Mouse (Mus musculus): ENCODE measurements at regions not wholly inside any gene's neighbourhood (a gene's known extent, or its start where the extent isn't known, plus 50 kb on each side); places are given as distances from the start of the nearest gene placed in this dataset.

GRCm38 (mm10) chr14:76622634-76623291 lies 66.1 kb upstream of the Serp2 start:
- Histone ChIP-seq H3K27me3 (no peaks in the 10 kb centered on the region), H3K27ac (replicated peaks) (peak overlapping the region; percentile 73), H3K36me3 (no peaks in the 10 kb centered on the region), H3K4me2 (replicated peaks) (0 out of 2 replicates have a peak overlapping the region, but pooled peaks have one; percentile 9), H3K9me3 (no peaks in the 10 kb centered on the region), H3K4me1 (peaks cover 55% of the 10 kb centered on the region), H3K4me3 (no peak overlapping the region), H3K9ac (replicated peaks) (no peak overlapping the region)
- WGBS: 6% methylated on average over 11 of the region's 11 CpGs
- ATAC-seq (replicated peaks): peak; percentile 21; the same call in 1 of the 2 replicates

- Histone ChIP-seq H3K4me2 (replicated peaks) (no peak overlapping the region), H3K36me3 (no peaks in the 10 kb centered on the region), H3K27me3 (no peaks in the 10 kb centered on the region), H3K4me3 (no peak overlapping the region), H3K9me3 (no peaks in the 10 kb centered on the region), H3K27ac (replicated peaks) (peak overlapping the region; percentile 84), H3K9ac (replicated peaks) (no peak overlapping the region), H3K4me1 (peaks cover 46% of the 10 kb centered on the region)
- 53% methylated on average over 7 of the region's 7 CpGs for WGBS
- ATAC-seq (replicated peaks): peak; percentile 72
These were observed 62.3 kb upstream of the Serp2 start for GRCm38 (mm10) chr14:76619038-76619409.

GRCm38 (mm10) chr14:76618331-76619037 lies 61.8 kb upstream of the Serp2 start:
- Histone ChIP-seq H3K4me3 (no peak overlapping the region), H3K4me2 (replicated peaks) (no peak overlapping the region), H3K4me1 (peaks cover 41% of the 10 kb centered on the region), H3K27me3 (no peaks in the 10 kb centered on the region), H3K9me3 (no peaks in the 10 kb centered on the region), H3K27ac (replicated peaks) (peak overlapping the region; percentile 84), H3K9ac (replicated peaks) (no peak overlapping the region), H3K36me3 (no peaks in the 10 kb centered on the region)
- WGBS: 46% methylated on average over 14 of the region's 14 CpGs
- peak; percentile 5; the same call in 1 of the 2 replicates for ATAC-seq (replicated peaks)

- Histone ChIP-seq H3K27ac (replicated peaks) (peak overlapping the region; percentile 84), H3K4me2 (replicated peaks) (no peak overlapping the region), H3K27me3 (no peaks in the 10 kb centered on the region), H3K9ac (replicated peaks) (no peak overlapping the region), H3K4me1 (peaks cover 35% of the 10 kb centered on the region), H3K36me3 (no peaks in the 10 kb centered on the region), H3K9me3 (no peaks in the 10 kb centered on the region), H3K4me3 (no peak overlapping the region)
- ATAC-seq (replicated peaks): no peak
- 89% methylated on average over 1 of the region's 1 CpGs for WGBS
These were observed 61.2 kb upstream of the Serp2 start for GRCm38 (mm10) chr14:76617889-76618288.

GRCm38 (mm10) chr14:76617447-76617846 lies 60.8 kb upstream of the Serp2 start:
- peak; percentile 63 for ATAC-seq (replicated peaks)
- Histone ChIP-seq H3K27me3 (no peaks in the 10 kb centered on the region), H3K4me3 (no peak overlapping the region), H3K9me3 (no peaks in the 10 kb centered on the region), H3K9ac (replicated peaks) (no peak overlapping the region), H3K4me1 (peaks cover 31% of the 10 kb centered on the region), H3K36me3 (no peaks in the 10 kb centered on the region), H3K27ac (replicated peaks) (peak overlapping the region; percentile 84), H3K4me2 (replicated peaks) (no peak overlapping the region)
- WGBS: 41% methylated on average over 11 of the region's 11 CpGs

GRCm38 (mm10) chr14:76616367-76616683 lies 59.6 kb upstream of the Serp2 start:
- H3K4me3 ChIP-seq: no peak overlapping the region
- H3K4me2 ChIP-seq (replicated peaks): no peak overlapping the region
- H3K4me1 ChIP-seq: peaks cover 27% of the 10 kb centered on the region
- H3K9ac ChIP-seq (replicated peaks): no peak overlapping the region
- H3K36me3 ChIP-seq: no peaks in the 10 kb centered on the region
- no peaks in the 10 kb centered on the region for H3K27me3 ChIP-seq
- no peaks in the 10 kb centered on the region for H3K9me3 ChIP-seq
- no peak for ATAC-seq (replicated peaks)
- 55% methylated on average over 3 of the region's 3 CpGs for WGBS
- H3K27ac ChIP-seq (replicated peaks): no peak overlapping the region

- WGBS: 74% methylated on average over 8 of the region's 8 CpGs
- Histone ChIP-seq H3K4me1 (peaks cover 31% of the 10 kb centered on the region), H3K27ac (replicated peaks) (no peak overlapping the region), H3K4me2 (replicated peaks) (no peak overlapping the region), H3K9me3 (no peaks in the 10 kb centered on the region), H3K4me3 (no peak overlapping the region), H3K36me3 (no peaks in the 10 kb centered on the region), H3K9ac (replicated peaks) (no peak overlapping the region), H3K27me3 (no peaks in the 10 kb centered on the region)
- no peak for ATAC-seq (replicated peaks)
These were observed 59.1 kb upstream of the Serp2 start for GRCm38 (mm10) chr14:76615603-76616366.

- H3K27me3 ChIP-seq: no peaks in the 10 kb centered on the region
- no peak for ATAC-seq (replicated peaks)
- H3K4me2 ChIP-seq (replicated peaks): no peak overlapping the region
- 84% methylated on average over 11 of the region's 11 CpGs for WGBS
- H3K4me3 ChIP-seq: no peak overlapping the region
- peaks cover 35% of the 10 kb centered on the region for H3K4me1 ChIP-seq
- H3K9me3 ChIP-seq: no peaks in the 10 kb centered on the region
- H3K9ac ChIP-seq (replicated peaks): no peak overlapping the region
- no peaks in the 10 kb centered on the region for H3K36me3 ChIP-seq
- no peak overlapping the region for H3K27ac ChIP-seq (replicated peaks)
These were observed 58.5 kb upstream of the Serp2 start for GRCm38 (mm10) chr14:76615182-76615581.

GRCm38 (mm10) chr14:76614682-76615081 lies 58.0 kb upstream of the Serp2 start:
- H3K4me3 ChIP-seq: no peak overlapping the region
- H3K27me3 ChIP-seq: no peaks in the 10 kb centered on the region
- H3K9me3 ChIP-seq: no peaks in the 10 kb centered on the region
- no peak overlapping the region for H3K9ac ChIP-seq (replicated peaks)
- ATAC-seq (replicated peaks): no peak
- no peak overlapping the region for H3K4me2 ChIP-seq (replicated peaks)
- H3K27ac ChIP-seq (replicated peaks): no peak overlapping the region
- no peaks in the 10 kb centered on the region for H3K36me3 ChIP-seq
- H3K4me1 ChIP-seq: peaks cover 35% of the 10 kb centered on the region
- 88% methylated on average over 5 of the region's 5 CpGs for WGBS

- no peaks in the 10 kb centered on the region for H3K36me3 ChIP-seq
These were observed 56.9 kb upstream of the Serp2 start for GRCm38 (mm10) chr14:76613604-76614003.

GRCm38 (mm10) chr14:76610429-76611378 lies 54.0 kb upstream of the Serp2 start:
- H3K4me3 ChIP-seq: no peak overlapping the region
- H3K9ac ChIP-seq (replicated peaks): no peak overlapping the region
- no peak overlapping the region for H3K4me2 ChIP-seq (replicated peaks)
- ATAC-seq (replicated peaks): peak; percentile 79
- H3K36me3 ChIP-seq: no peaks in the 10 kb centered on the region
- H3K9me3 ChIP-seq: no peaks in the 10 kb centered on the region
- WGBS: 16% methylated on average over 11 of the region's 11 CpGs
- H3K27ac ChIP-seq (replicated peaks): no peak overlapping the region
- no peaks in the 10 kb centered on the region for H3K27me3 ChIP-seq
- peaks cover 14% of the 10 kb centered on the region for H3K4me1 ChIP-seq

More at GRCm38 (mm10) chr14:76613604-76614003, 56.9 kb upstream of the Serp2 start:
- H3K9me3 ChIP-seq: no peaks in the 10 kb centered on the region
- no peaks in the 10 kb centered on the region for H3K27me3 ChIP-seq
- no peak overlapping the region for H3K4me2 ChIP-seq (replicated peaks)
- ATAC-seq (replicated peaks): no peak
- H3K4me3 ChIP-seq: no peak overlapping the region
- H3K4me1 ChIP-seq: peaks cover 27% of the 10 kb centered on the region
- H3K9ac ChIP-seq (replicated peaks): no peak overlapping the region
- no peak overlapping the region for H3K27ac ChIP-seq (replicated peaks)
- 97% methylated on average over 6 of the region's 6 CpGs for WGBS
